Comparison of ENCODE assay signal across 23 mouse cellular contexts in genomic region chr2:136570856-136571255, GRCm38 (mm10).
"Had no signal": no experiment of that assay in that cellular context is flagged by ENCODE, and none has a peak within 500 bp of the region (broad histone marks: within the 10 kb centered on the region; RNA-seq: fewer than 3 reads in every experiment).

No protein-coding gene starts in this region.

- DNase-seq: gastrocnemius, postnatal 14 days; gastrocnemius, postnatal 36 days; heart, adult 11 months; heart, postnatal 14 days; kidney, adult 11 months; kidney, adult 2 months; kidney, adult 9 months; kidney, postnatal 14 days; kidney, postnatal 36 days; layer of hippocampus, adult 9-11 months; layer of hippocampus, postnatal 36 days; left cerebral cortex, postnatal 4 days had no signal

- H3K9me3 ChIP-seq: heart, embryonic 15.5 days; hindbrain, embryonic 13.5 days; hindbrain, embryonic 15.5 days; kidney, embryonic 15.5 days; limb, embryonic 13.5 days; limb, embryonic 15.5 days; liver, embryonic 12.5 days had no signal

- H3K4me1 ChIP-seq: hindbrain, embryonic 13.5 days; hindbrain, embryonic 15.5 days; kidney, embryonic 15.5 days; limb, embryonic 13.5 days; limb, embryonic 15.5 days; liver, embryonic 12.5 days had no signal

- ATAC-seq: hindbrain, postnatal 0 days; intestine, embryonic 16.5 days; liver, embryonic 12.5 days had no signal

- H3K4me3 ChIP-seq: heart, embryonic 15.5 days; hindbrain, embryonic 13.5 days; hindbrain, embryonic 15.5 days; kidney, embryonic 15.5 days; limb, embryonic 13.5 days; limb, embryonic 15.5 days; liver, embryonic 12.5 days had no signal

- H3K36me3 ChIP-seq: heart, embryonic 15.5 days; hindbrain, embryonic 13.5 days; hindbrain, embryonic 15.5 days; kidney, embryonic 15.5 days; limb, embryonic 13.5 days; limb, embryonic 15.5 days; liver, embryonic 12.5 days had no signal

- H3K4me2 ChIP-seq: heart, embryonic 15.5 days; hindbrain, embryonic 13.5 days; hindbrain, embryonic 15.5 days; kidney, embryonic 15.5 days; limb, embryonic 13.5 days; limb, embryonic 15.5 days; liver, embryonic 12.5 days had no signal

- H3K9ac ChIP-seq: heart, embryonic 15.5 days; hindbrain, embryonic 13.5 days; hindbrain, embryonic 15.5 days; kidney, embryonic 15.5 days; limb, embryonic 13.5 days; limb, embryonic 15.5 days; liver, embryonic 12.5 days; liver, embryonic 14.5 days had no signal

- H3K27ac ChIP-seq: heart, embryonic 15.5 days; hindbrain, embryonic 13.5 days; hindbrain, embryonic 15.5 days; hindbrain, postnatal 0 days; kidney, embryonic 15.5 days; kidney, postnatal 0 days; limb, embryonic 13.5 days; limb, embryonic 15.5 days; liver, embryonic 12.5 days; liver, embryonic 14.5 days had no signal

- H3K27me3 ChIP-seq: heart, embryonic 15.5 days; hindbrain, embryonic 13.5 days; hindbrain, embryonic 15.5 days; kidney, embryonic 15.5 days; limb, embryonic 13.5 days; limb, embryonic 15.5 days; liver, embryonic 12.5 days had no signal
